Mouse (Mus musculus) stomach, postnatal 0 days (tissue): Measurements from ENCODE around the gene Coro2a. TPM values are rescaled to one million over a fixed set of nuclear protein-coding genes. Genes with fewer than 3 reads are reported as not detected.

Source experiments
- ATAC-seq: fragments of 200-750 bp; cut with Nextera tagmentation; 2 replicates; pipeline ENCODE4 v1.8.0; 2017; ENCODE audit not compliant: low FRiP score, low TSS enrichment
- DNase-seq: peaks from one replicate; pipeline ENCODE4 v3.0.0-alpha.2; 2016; ENCODE audit warnings: low spot score
- H3K27ac ChIP-seq: fragments of 300-500 bp; sonication (generic); replicated peaks from 2 replicates; pipeline ENCODE4 v1.5.1; 2014; ENCODE audit warnings: mild to moderate bottlenecking, control low read depth
- H3K27me3 ChIP-seq: fragments of 300-500 bp; sonication (generic); 2 replicates; pipeline ENCODE4 v1.6.1; 2014; ENCODE audit warnings: low read length; ENCODE audit not compliant: control insufficient read depth, insufficient read depth
- H3K36me3 ChIP-seq: fragments of 300-500 bp; sonication (generic); 2 replicates; pipeline ENCODE4 v1.6.1; 2014; ENCODE audit warnings: low read length, mixed read lengths; ENCODE audit not compliant: control insufficient read depth, insufficient read depth
- H3K4me1 ChIP-seq: fragments of 300-500 bp; sonication (generic); replicated peaks from 2 replicates; pipeline ENCODE4 v1.6.1; 2014; ENCODE audit warnings: antibody characterized with exemption; ENCODE audit not compliant: control insufficient read depth, insufficient read depth
- H3K4me2 ChIP-seq: fragments of 300-500 bp; sonication (generic); replicated peaks from 2 replicates; pipeline ENCODE4 v1.6.1; 2014; ENCODE audit warnings: low read depth, mild to moderate bottlenecking, control low read depth, moderate library complexity
- H3K4me3 ChIP-seq: fragments of 300-500 bp; sonication (generic); 2 replicates; pipeline ENCODE4 v1.5.1; 2014; ENCODE audit warnings: low read depth, low read length, control low read depth
- H3K9ac ChIP-seq: fragments of 300-500 bp; sonication (generic); 2 replicates; pipeline ENCODE4 v1.6.1; 2014; ENCODE audit warnings: mild to moderate bottlenecking, low read length, control low read depth, mixed read lengths
- H3K9me3 ChIP-seq: fragments of 300-500 bp; sonication (generic); 2 replicates; pipeline ENCODE4 v1.6.1; 2016; ENCODE audit warnings: low read length; ENCODE audit not compliant: control insufficient read depth
- CTCF ChIP-seq: IDR thresholded peaks from 2 replicates; pipeline ENCODE4 v1.5.1; 2016; ENCODE audit warnings: antibody characterized with exemption, low read depth, mild to moderate bottlenecking, moderate library complexity
- EP300 ChIP-seq: optimal IDR thresholded peaks from 2 replicates; pipeline ENCODE3; 2016; ENCODE audit warnings: antibody characterized with exemption
- WGBS: fragments of 180-500 bp; shearing (Covaris S2); extraction: QIAGEN DNeasy Blood & Tissue Kit; methylation state at CpG from one replicate; pipeline ENCODE4 v1.1.7; 2014; 5-methylcytosine and 5-hydroxymethylcytosine counted together
- polyA plus RNA-seq: library from polyadenylated mRNA; unstranded; fragments of >200 nt; fragmentation: Nextera tagmentation; extraction: Ambion mirVana; gene quantifications from 2 replicates; pipeline ENCODE4 v1.2.1, GENCODE M21; 2015

Coro2a gene
- polyA plus RNA-seq, 1 experiment from 2014 or later = 17.2 TPM

DNA sequence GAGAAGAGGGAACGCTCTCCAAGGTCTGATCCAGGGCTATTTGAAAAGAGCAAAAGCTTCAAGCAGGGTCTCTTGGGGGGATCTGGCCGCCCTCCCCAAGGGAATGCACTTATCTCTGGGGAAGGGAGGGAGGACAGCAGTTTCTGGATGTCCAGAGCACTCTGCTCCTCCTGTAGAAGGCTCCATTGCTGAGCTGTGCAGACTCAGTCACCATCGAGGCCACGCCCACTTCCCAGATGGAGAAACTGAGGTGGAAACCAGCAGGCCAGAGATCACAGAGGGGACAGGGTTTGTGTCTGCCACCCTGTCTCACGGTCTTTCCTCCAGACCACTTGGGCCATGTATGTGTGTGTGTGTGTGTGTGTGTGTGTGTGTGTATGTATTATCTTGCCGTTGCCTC is 3.0 kb downstream of the Coro2a start:
- Histone ChIP-seq H3K27ac (peak overlapping the region; percentile 90; the same call in 1 of the 2 replicates), H3K9me3 (no peaks in the 10 kb centered on the region), H3K27me3 (no peaks in the 10 kb centered on the region; the same call in 1 of the 2 replicates), H3K4me1 (no peaks in the 10 kb centered on the region), H3K36me3 (no peaks in the 10 kb centered on the region), H3K4me2 (no peak overlapping the region), H3K4me3 (no peak overlapping the region), H3K9ac (no peak overlapping the region)
- DNase-seq (no peak), ATAC-seq (no peak)
- 70% methylated on average over 6 of the region's 6 CpGs for WGBS
- TF ChIP-seq CTCF (no peak), EP300 (no peak)

DNA sequence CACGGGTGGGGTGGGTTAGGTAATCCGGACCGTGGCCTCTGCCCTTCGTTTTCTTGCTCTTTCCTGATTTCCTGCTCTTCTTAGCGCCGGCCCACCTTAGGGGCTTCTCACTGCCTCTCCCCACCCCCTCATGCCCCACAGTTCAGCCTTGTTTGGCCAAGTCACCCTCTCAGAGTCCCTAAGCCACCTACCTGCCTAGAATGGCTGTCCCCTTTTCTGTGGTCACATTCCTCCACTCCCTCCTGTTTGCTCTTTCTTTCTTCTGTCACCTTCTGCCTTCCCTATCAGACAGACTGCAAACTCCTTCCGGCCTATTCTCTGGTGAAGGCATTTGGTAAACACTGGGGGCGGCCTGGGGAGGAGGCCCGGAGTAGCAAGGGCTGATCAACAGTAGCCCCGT is 3.9 kb downstream of the Coro2a start:
- no peak for TF ChIP-seq CTCF
- no peak for TF ChIP-seq EP300
- H3K9me3 ChIP-seq = no peaks in the 10 kb centered on the region
- no peak overlapping the region for H3K4me3 ChIP-seq
- no peaks in the 10 kb centered on the region for H3K4me1 ChIP-seq
- WGBS = 34% methylated on average over 10 of the region's 10 CpGs
- H3K9ac ChIP-seq = peak overlapping the region; percentile 38; the same call in 1 of the 2 replicates
- H3K36me3 ChIP-seq = no peaks in the 10 kb centered on the region
- peak overlapping the region; percentile 90 for H3K27ac ChIP-seq
- ATAC-seq (peak; percentile 16), DNase-seq (peak; percentile 56)
- H3K4me2 ChIP-seq = peak overlapping the region; percentile 31
- no peaks in the 10 kb centered on the region; the same call in 1 of the 2 replicates for H3K27me3 ChIP-seq

DNA sequence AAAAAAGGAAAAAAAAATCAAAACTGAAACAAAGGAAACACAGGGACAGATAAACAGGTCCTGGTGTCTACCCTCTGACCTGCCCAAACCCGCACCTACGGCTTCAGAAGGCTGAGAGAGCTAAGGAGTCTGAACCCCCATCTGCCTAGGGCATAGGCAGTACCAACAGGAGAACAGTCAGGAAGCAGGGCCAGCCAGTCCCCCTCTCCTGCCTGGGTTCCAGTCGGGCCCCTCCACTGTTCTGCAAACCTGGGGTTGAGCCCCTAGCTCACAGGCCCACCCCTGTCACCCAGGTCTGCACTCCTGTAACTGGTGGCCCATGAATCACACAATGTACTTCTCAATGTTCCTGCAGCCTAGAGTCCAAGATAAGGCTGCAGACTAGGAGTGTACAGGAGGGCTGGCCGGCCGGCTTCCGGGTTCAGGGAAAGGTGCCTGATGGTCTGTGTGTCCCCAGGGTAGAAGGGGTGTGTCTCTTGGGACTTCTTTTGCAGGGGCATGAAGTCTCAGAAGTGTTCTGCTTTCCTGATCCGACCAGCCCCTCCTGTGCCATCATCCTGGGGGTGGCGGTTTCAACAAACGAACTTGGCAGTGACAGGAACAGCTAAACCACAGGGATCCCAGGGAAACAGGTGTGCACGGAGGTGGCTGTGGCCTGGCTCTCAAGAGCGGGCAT is 4.6 kb downstream of the Coro2a start:
- peak overlapping the region; percentile 31 for H3K4me2 ChIP-seq
- no peaks in the 10 kb centered on the region for H3K36me3 ChIP-seq
- no peaks in the 10 kb centered on the region for H3K9me3 ChIP-seq
- peak overlapping the region; percentile 90 for H3K27ac ChIP-seq
- peak; percentile 82 for ATAC-seq
- TF ChIP-seq CTCF (no peak), EP300 (no peak)
- no peaks in the 10 kb centered on the region for H3K4me1 ChIP-seq
- H3K27me3 ChIP-seq = no peaks in the 10 kb centered on the region; the same call in 1 of the 2 replicates
- DNase-seq = peak; percentile 87
- H3K9ac ChIP-seq = peak overlapping the region; percentile 38; the same call in 1 of the 2 replicates
- 59% methylated on average over 11 of the region's 11 CpGs for WGBS
- H3K4me3 ChIP-seq = no peak overlapping the region

DNA sequence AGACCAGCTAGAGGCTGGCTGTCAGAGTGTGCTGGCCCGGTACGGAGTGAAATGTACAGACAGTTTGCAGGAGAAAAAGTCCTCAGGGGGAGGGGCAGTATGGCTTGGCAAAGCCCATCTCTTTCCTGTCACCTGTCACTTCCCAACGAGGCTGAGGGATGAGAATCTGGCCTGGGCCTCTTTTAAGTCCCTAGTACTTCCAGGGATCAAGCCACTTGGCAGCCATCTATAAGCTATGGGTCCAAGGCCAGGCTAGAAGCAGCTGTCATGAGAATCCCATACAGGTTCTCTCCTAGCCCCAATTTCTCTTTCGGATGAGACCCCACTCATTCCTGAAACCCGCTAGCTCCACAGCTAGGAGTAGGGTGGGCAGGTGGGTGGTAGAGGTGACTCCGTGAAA is 5.6 kb downstream of the Coro2a start:
- H3K4me3 ChIP-seq = no peak overlapping the region
- DNase-seq (no peak), ATAC-seq (no peak)
- TF ChIP-seq EP300 (no peak), CTCF (no peak)
- H3K9ac ChIP-seq = no peak overlapping the region
- no peaks in the 10 kb centered on the region for H3K9me3 ChIP-seq
- H3K4me1 ChIP-seq = no peaks in the 10 kb centered on the region
- no peaks in the 10 kb centered on the region; the same call in 1 of the 2 replicates for H3K27me3 ChIP-seq
- no peak overlapping the region for H3K4me2 ChIP-seq
- H3K36me3 ChIP-seq = no peaks in the 10 kb centered on the region
- 68% methylated on average over 6 of the region's 6 CpGs for WGBS
- peak overlapping the region; percentile 67 for H3K27ac ChIP-seq

DNA sequence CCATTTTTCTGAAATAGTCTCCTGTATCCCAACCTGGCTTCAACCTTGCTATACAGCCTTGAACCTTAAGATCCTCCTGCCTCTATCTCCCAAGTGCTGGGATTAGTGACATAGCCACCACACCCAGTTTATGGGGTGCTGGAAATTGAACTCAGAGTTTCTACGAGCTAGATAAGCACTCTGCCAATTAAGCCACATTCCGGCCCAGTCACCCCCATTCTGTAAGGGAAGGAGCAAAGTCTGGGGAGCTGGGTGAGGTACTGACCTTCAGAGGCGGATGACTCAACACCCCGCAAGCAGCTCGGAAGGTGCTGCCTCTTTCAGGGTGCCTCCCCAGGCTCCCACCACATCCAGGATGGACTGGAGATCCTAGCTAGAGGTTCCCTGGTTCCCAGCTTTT is 7.9 kb downstream of the Coro2a start:
- Histone ChIP-seq H3K36me3 (no peaks in the 10 kb centered on the region), H3K4me3 (no peak overlapping the region), H3K9ac (no peak overlapping the region), H3K27me3 (no peaks in the 10 kb centered on the region), H3K4me2 (no peak overlapping the region), H3K9me3 (no peaks in the 10 kb centered on the region), H3K27ac (0 out of 2 replicates have a peak overlapping the region, but pooled peaks have one; percentile 30), H3K4me1 (no peaks in the 10 kb centered on the region)
- ATAC-seq (peak; percentile 64), DNase-seq (peak; percentile 72)
- TF ChIP-seq CTCF = no peak
- TF ChIP-seq EP300 = no peak
- 81% methylated on average over 5 of the region's 5 CpGs for WGBS

DNA sequence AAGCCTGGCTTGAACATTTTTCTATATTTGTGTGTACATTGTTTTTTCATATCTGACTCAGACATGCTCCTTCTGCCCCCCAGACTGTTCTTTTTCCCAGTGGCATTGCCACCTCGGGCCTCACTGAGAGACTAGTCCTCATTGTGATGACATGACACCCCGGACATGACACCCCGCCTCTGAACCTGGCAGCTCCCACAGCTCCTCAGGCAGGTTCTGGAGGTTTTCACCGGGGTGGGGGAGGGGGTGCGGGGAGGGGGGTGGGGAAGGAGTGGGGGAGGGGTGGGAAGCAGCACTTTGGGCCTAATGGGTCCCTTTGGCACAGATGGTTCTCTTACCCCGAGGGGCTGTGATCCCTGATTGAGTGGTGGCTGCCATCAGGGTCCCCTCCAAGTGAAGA is 8.5 kb downstream of the Coro2a start:
- Histone ChIP-seq H3K4me1 (no peaks in the 10 kb centered on the region), H3K9ac (no peak overlapping the region), H3K36me3 (no peaks in the 10 kb centered on the region), H3K4me2 (no peak overlapping the region), H3K27me3 (no peaks in the 10 kb centered on the region), H3K27ac (0 out of 2 replicates have a peak overlapping the region, but pooled peaks have one; percentile 30), H3K9me3 (no peaks in the 10 kb centered on the region), H3K4me3 (no peak overlapping the region)
- ATAC-seq (no peak), DNase-seq (no peak)
- 42% methylated on average over 6 of the region's 6 CpGs for WGBS
- TF ChIP-seq CTCF = no peak
- TF ChIP-seq EP300 = no peak
